Mouse (Mus musculus) heart, postnatal 0 days (tissue): ENCODE measurements around the gene March10. TPM values are rescaled to one million over a fixed set of nuclear protein-coding genes. Genes with fewer than 3 reads are reported as not detected.

Experiments
- ATAC-seq: fragments of 200-750 bp; cut with Nextera tagmentation; 2 replicates; pipeline ENCODE4 v1.8.0; 2017; ENCODE audit warnings: low read depth, moderate number of reproducible peaks, moderate library complexity; ENCODE audit not compliant: insufficient read depth
- DNase-seq: peaks from one replicate; pipeline ENCODE4 v3.0.0-alpha.2; 2016; ENCODE audit warnings: low spot score
- H3K27ac ChIP-seq: fragments of 300-500 bp; sonication (generic); 2 replicates; pipeline ENCODE4 v1.5.1; 2014; ENCODE audit warnings: low read depth, mild to moderate bottlenecking
- H3K27me3 ChIP-seq: fragments of 300-500 bp; sonication (generic); 2 replicates; pipeline ENCODE4 v1.6.1; 2014; ENCODE audit warnings: low read length, mixed read lengths; ENCODE audit not compliant: control insufficient read depth, insufficient read depth
- H3K36me3 ChIP-seq: fragments of 300-500 bp; sonication (generic); replicated peaks from 2 replicates; pipeline ENCODE4 v1.6.1; 2014; ENCODE audit warnings: low read length, mixed read lengths; ENCODE audit not compliant: control insufficient read depth, insufficient read depth
- H3K4me1 ChIP-seq: fragments of 300-500 bp; sonication (generic); 2 replicates; pipeline ENCODE4 v1.6.1; 2014; ENCODE audit warnings: antibody characterized with exemption; ENCODE audit not compliant: control insufficient read depth, insufficient read depth
- H3K4me2 ChIP-seq: fragments of 300-500 bp; sonication (generic); 2 replicates; pipeline ENCODE4 v1.6.1; 2014; ENCODE audit warnings: low read depth, mild to moderate bottlenecking, low read length, moderate library complexity
- H3K4me3 ChIP-seq: fragments of 300-500 bp; sonication (generic); 2 replicates; pipeline ENCODE4 v1.5.1; 2014; ENCODE audit warnings: low read depth, low read length
- H3K9ac ChIP-seq: fragments of 300-500 bp; sonication (generic); replicated peaks from 2 replicates; pipeline ENCODE4 v1.6.1; 2014; ENCODE audit warnings: low read depth, low read length, mixed read lengths
- H3K9me3 ChIP-seq: fragments of 300-500 bp; sonication (generic); replicated peaks from 2 replicates; pipeline ENCODE4 v1.6.1; 2016; ENCODE audit warnings: low read length; ENCODE audit not compliant: control insufficient read depth
- CTCF ChIP-seq: IDR thresholded peaks from 2 replicates; pipeline ENCODE4 v1.5.1; 2016; ENCODE audit warnings: antibody characterized with exemption, control low read depth, low read depth
- EP300 ChIP-seq: IDR thresholded peaks from 2 replicates; pipeline ENCODE4 v1.6.1; 2016; ENCODE audit warnings: antibody characterized with exemption, low read depth
- WGBS: fragments of 180-500 bp; shearing (Covaris S2); extraction: QIAGEN DNeasy Blood & Tissue Kit; methylation state at CpG from one replicate; pipeline ENCODE4 v1.1.7; 2014; 5-methylcytosine and 5-hydroxymethylcytosine counted together
- polyA plus RNA-seq: library from polyadenylated mRNA; unstranded; fragments of >200 nt; fragmentation: Nextera tagmentation; extraction: Ambion mirVana; gene quantifications from 2 replicates; pipeline ENCODE4 v1.2.1, GENCODE M21; 2015
- total RNA-seq: library from RNA; depleted of rRNA; stranded (reverse); fragments of >200 nt; gene quantifications from 2 replicates; pipeline ENCODE4 v1.2.3, GENCODE M21; 2014; ENCODE audit warnings: low replicate concordance

The March10 gene
- total and polyA plus RNA-seq, 2 experiments from 2014 or later = not detected

DNA sequence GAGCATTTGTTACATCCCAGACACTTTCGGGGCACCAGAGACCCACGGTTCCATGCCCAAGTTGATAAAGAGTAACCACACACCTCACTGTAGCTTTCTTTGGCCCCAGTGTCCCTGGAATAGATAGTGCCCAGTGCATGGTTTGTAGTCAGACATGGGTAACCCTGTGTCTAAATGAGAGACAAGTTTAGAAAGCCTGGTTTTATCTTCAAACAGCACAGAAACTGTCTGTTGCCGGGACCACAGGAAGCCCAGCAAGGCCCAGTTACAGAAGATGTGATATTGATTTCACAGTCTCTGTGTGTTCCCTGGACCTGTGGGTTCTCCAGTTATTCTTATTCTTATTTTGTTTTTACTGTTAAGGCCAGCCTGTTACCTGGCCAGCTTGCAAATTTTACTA is 89.4 kb downstream of the March10 start:
- H3K4me3 ChIP-seq = no peak overlapping the region
- TF ChIP-seq CTCF (no peak), EP300 (no peak)
- DNase-seq = no peak
- H3K27me3 ChIP-seq = no peaks in the 10 kb centered on the region
- 40% methylated on average over 3 of the region's 3 CpGs for WGBS
- H3K27ac ChIP-seq = no peak overlapping the region
- no peaks in the 10 kb centered on the region for H3K36me3 ChIP-seq
- H3K4me2 ChIP-seq = no peak overlapping the region
- no peak overlapping the region for H3K9ac ChIP-seq
- no peaks in the 10 kb centered on the region for H3K9me3 ChIP-seq
- peaks cover 19% of the 10 kb centered on the region for H3K4me1 ChIP-seq
- no peak for ATAC-seq

DNA sequence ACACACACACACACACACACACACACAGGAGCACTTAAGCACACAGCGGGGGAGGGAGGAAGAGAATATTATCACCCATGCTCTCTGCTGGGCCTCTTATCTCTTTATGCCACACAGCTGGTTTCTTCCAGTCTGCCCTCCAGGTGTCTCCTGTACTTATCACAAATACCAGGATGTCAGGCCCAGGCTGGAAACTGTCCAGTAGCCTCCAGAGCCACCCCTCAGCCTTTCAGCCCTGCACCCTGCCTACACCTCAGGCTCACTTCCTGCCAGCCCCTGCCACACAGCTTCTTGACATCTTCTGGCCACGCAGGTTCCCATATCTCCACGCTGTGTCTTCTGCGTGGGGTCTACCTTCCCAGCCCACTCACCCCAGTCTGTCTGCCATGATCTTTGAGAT is 90.5 kb downstream of the March10 start:
- no peaks in the 10 kb centered on the region for H3K27me3 ChIP-seq
- H3K9ac ChIP-seq = no peak overlapping the region
- no peaks in the 10 kb centered on the region for H3K36me3 ChIP-seq
- peaks cover 19% of the 10 kb centered on the region for H3K4me1 ChIP-seq
- WGBS = 28% methylated on average over 4 of the region's 4 CpGs
- no peak overlapping the region for H3K27ac ChIP-seq
- TF ChIP-seq CTCF (no peak), EP300 (no peak)
- no peak overlapping the region for H3K4me3 ChIP-seq
- H3K4me2 ChIP-seq = no peak overlapping the region
- no peaks in the 10 kb centered on the region for H3K9me3 ChIP-seq
- ATAC-seq (peak; percentile 35; the same call in 1 of the 2 replicates), DNase-seq (no peak)

DNA sequence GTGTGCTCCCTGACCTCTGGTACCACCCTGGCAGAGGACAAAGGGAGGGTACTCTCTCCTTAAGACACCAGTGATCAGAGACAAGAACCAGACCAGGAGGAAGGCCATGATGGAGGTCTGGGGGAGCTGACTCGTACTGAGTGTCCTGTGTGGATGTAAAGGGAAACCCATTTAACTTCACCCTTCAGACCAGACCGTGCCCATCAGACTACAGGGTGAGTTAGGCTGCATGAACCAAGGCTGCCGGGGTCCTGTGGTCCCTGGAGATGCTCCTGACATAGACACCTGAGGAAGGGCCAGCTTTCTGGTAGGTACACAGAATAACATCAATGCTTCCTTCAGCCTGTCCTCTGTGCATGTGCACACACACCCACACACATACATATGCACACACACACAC is 90.9 kb downstream of the March10 start:
- ATAC-seq (no peak), DNase-seq (no peak)
- Histone ChIP-seq H3K4me1 (peaks cover 19% of the 10 kb centered on the region), H3K4me2 (no peak overlapping the region), H3K27ac (no peak overlapping the region), H3K4me3 (no peak overlapping the region), H3K9ac (no peak overlapping the region), H3K9me3 (no peaks in the 10 kb centered on the region), H3K27me3 (no peaks in the 10 kb centered on the region), H3K36me3 (no peaks in the 10 kb centered on the region)
- TF ChIP-seq EP300 = no peak
- no peak for TF ChIP-seq CTCF
- WGBS = 66% methylated on average over 3 of the region's 3 CpGs

DNA sequence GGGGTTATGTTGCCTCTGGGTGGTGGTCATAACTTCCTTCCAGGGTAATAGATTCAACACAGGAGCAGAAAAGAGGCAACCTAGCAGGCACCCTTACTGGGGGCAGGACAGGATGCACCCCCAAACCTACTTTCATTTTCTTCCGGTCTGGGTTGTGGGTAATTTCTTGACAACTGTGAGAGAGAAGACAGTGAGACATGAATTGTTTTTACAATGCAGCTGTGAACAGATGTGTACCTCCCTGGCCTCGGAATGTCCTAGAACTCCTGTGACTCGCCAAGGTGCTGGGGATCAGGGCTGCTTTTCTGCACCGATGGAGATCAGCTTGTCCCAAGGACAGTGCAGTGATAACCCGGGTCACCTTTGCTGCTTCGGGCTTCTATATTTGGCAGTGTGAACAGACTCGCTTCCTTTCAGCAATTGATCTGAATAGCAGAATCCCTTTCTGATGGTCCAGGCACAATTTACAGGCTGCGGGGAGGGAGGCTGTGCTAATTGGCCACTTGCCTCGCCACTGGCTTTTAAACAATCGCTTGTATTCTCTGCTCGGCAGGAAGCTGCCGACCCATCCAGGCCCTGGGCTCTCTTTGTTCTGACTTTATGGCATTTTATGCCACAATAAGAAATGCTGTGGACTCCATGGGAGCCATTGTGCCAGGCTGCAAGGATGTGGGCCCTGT is 92.0 kb downstream of the March10 start:
- Histone ChIP-seq H3K27me3 (no peaks in the 10 kb centered on the region), H3K4me2 (peak overlapping the region; percentile 67), H3K36me3 (no peaks in the 10 kb centered on the region), H3K4me1 (peaks cover 19% of the 10 kb centered on the region), H3K9ac (peak overlapping the region; percentile 24), H3K4me3 (peak overlapping the region; percentile 13), H3K27ac (peak overlapping the region; percentile 50), H3K9me3 (no peaks in the 10 kb centered on the region)
- DNase-seq (no peak), ATAC-seq (no peak)
- TF ChIP-seq EP300 (no peak), CTCF (no peak)
- WGBS = 12% methylated on average over 12 of the region's 12 CpGs

DNA sequence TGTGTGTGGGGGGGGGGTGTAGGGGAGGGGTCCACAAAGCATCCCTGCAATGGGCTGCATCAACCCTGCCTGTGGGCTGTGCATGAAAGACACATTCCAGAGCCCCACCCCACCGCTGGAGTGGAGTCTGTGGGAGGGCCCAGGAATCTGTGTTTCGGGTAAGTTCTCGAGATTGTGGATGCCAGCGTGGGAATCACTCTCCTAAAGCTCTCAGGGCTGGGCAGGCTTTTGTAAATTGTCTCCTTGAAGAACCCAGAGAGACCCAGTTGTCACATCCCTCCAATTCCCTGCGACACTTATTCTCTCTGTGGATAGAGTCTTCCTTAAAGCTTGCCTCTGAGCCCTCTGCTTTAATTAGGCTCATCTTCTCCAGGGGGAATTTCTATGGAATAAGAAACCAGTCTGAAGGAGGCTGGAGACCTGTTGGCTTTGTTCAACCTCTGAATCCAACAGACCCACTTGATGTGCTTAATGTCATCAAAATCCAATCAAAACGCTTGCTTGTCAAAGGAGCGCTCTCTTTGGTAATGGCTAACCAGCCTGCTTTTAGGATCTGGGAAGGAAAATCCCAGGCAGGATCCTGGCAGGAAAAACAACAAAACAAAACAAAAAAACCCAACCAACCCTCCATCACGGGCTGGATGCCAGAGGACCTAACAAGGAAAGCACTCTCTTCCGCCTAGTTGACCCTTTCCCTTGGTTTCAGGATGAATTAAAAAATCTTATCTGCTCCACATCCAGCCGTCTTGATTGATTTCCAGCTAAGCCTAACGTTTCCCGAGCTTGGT is 92.7 kb downstream of the March10 start:
- no peaks in the 10 kb centered on the region for H3K9me3 ChIP-seq
- ATAC-seq = peak; percentile 16; the same call in 1 of the 2 replicates
- WGBS = 41% methylated on average over 12 of the region's 12 CpGs

More for the DNA sequence above, 92.7 kb downstream of the March10 start:
- H3K4me1 ChIP-seq = peaks cover 19% of the 10 kb centered on the region
- peak overlapping the region; percentile 51 for H3K4me3 ChIP-seq
- no peak for DNase-seq
- H3K27ac ChIP-seq = peak overlapping the region; percentile 50
- peak overlapping the region; percentile 37; the same call in 1 of the 2 replicates for H3K9ac ChIP-seq
- TF ChIP-seq EP300 = no peak
- no peak for TF ChIP-seq CTCF
- H3K27me3 ChIP-seq = no peaks in the 10 kb centered on the region
- peak overlapping the region; percentile 67 for H3K4me2 ChIP-seq
- H3K36me3 ChIP-seq = no peaks in the 10 kb centered on the region
